Mouse (Mus musculus) adrenal gland, adult 18-20 months (tissue): ENCODE data around the gene Gm11361. TPM values are rescaled to one million over a fixed set of nuclear protein-coding genes. Genes with fewer than 3 reads are reported as not detected.

ENCODE experiments used
- DNase-seq, 2 experiments: peaks; one replicate each; pipeline ENCODE4 v3.0.0; 2021 to 2022; ENCODE audit warnings: low spot score in 2 of 2
- long read RNA-seq, 2 experiments: library from polyadenylated mRNA; stranded (forward); transcript quantifications; one replicate each; pipeline ENCODE4 v2.0.0; 2021
- total RNA-seq, 2 experiments: library from RNA; stranded (reverse); gene quantifications; 1 replicate in 1 of 2; 2 replicates in 1 of 2; pipeline ENCODE4 v1.2.3; 2021

Gene Gm11361
- 100 to 1,000 TPM in 1 of 2 experiments, 10 to 100 TPM in 1; 95.0 to 111 TPM for total RNA-seq
- long read RNA-seq, experiment 1, partial matches to known transcripts = 0 of 4 reads
- long read RNA-seq, experiment 1, other reads (novel, unspliced or antisense) = 0 of 4 reads
- long read RNA-seq, experiment 2, transcript Gm11361-201 (1 exons, 607 nt) = major isoform, 7 of 7 reads
- long read RNA-seq, experiment 2, partial matches to known transcripts = 0 of 7 reads
- long read RNA-seq, experiment 2, other reads (novel, unspliced or antisense) = 0 of 7 reads

- no peak for DNase-seq
Measured at GRCm38 (mm10) chr13:28257228-28257627, at the start of gene Gm11361. Gm11361 (plus strand) TSS chr13:28257528.

- no peak for DNase-seq
Measured at GRCm38 (mm10) chr13:28264399-28264798, 7.1 kb downstream of the Gm11361 start.

DNA sequence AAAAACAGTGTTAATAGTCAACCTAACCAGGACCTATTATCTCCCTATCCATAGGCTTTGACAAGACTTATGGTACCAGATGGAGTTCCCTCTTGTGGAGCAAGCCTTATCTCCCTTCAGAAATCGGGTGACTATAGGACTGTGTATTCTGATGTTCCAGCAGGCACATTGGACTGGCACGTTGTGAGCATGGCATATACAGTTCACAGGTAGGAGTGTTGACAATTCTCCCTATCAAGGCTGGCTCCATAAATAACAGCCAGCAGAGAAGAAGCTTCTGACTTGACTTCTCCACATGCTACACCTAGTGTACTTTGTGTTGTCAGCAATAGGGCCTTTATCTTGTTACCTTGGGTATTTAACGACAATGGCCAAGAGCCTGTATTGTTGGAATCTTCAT is 30.0 kb downstream of the Gm11361 start:
- DNase-seq = no peak

- no peak for DNase-seq
Measured at GRCm38 (mm10) chr13:28294272-28294671, 36.9 kb downstream of the Gm11361 start.

DNA sequence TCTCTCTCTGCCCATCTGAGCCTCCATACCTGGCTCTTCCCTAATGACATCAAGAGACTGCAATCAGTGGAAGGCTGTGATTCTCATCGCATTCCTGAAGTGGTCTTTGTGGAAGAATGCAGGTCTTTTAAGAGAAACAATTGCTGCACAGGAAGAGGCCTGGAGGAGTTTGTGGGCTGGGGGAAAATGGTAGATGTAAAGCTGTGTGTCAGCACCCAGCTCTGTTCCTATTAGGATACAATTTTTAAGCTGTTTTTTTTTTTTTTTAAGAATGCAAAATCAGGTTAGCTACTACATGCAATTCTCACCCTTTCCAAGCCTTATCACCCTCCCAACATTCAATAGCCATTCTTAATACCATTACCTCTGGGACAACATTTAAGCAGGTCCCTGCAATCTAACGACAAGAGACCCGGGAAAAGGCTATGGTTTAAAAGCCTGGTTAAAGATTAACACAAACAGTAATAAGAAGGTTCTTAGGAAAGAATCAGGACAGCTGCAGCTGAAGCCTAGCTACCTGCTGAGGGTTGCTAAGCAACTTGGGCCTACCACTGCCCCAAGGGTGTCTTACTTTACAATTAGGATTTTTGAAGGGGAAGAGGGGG is 37.5 kb downstream of the Gm11361 start:
- DNase-seq = no peak

GRCm38 (mm10) chr13:28295492-28295891 is 38.2 kb downstream of the Gm11361 start:
- DNase-seq = no peak

- DNase-seq = no peak
Measured at GRCm38 (mm10) chr13:28297098-28297497, 39.8 kb downstream of the Gm11361 start.

- no peak for DNase-seq
Measured at GRCm38 (mm10) chr13:28297577-28297976, 40.2 kb downstream of the Gm11361 start.

Other genes starting within 250 kb of the Gm11361 start
- not detected for gene Prl4a1, start 241.3 kb upstream of the Gm11361 start, total RNA-seq
- gene Prl5a1, start 115.0 kb upstream of the Gm11361 start, total RNA-seq = not detected